Mouse (Mus musculus) neutrophil, adult 5-6 weeks (primary cell): ENCODE data around the gene Uprt. TPM values are rescaled to one million over a fixed set of nuclear protein-coding genes. Genes with fewer than 3 reads are reported as not detected.

ENCODE experiments used
- ATAC-seq: fragments of 151-379, 151-347 bp; 2 replicates; pipeline ENCODE4 v1.8.0; 2017; ENCODE audit warnings: mild to moderate bottlenecking, moderate TSS enrichment; ENCODE audit not compliant: insufficient number of reproducible peaks, poor library complexity, low FRiP score, severe bottlenecking; ENCODE audit errors: extremely low read depth
- total RNA-seq: library from RNA; stranded (forward); fragments of 200-1000 nt; gene quantifications from 2 replicates; pipeline ENCODE4 v1.2.3, GENCODE M21; 2017

Uprt gene
- total RNA-seq, result 11.2 and 12.0 TPM in 2 replicates

GRCm38 (mm10) chrX:104482572-104483443, at the start of gene Uprt:
Gene Uprt, plus strand, starts transcription at chrX:104482818.
- ATAC-seq, result peak; percentile 96

DNA sequence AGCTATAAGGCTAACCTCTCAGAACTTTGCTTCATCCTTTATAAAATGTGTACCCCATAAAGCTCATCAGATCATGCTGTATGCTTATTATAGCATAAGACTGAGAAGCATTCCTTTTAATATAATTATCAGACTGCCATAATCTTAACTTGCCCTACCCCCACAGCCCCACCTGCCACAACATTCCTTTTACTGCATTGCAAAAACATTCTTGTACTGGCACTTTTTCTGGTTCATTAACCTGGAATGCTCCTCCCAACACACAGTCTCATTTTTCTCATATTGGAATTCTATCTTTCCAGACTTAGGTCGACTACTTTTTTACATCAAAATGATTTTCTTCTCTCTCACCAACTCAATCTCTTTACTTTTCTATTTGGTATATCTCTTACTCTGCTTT, 49.2 kb upstream of the Uprt start:
- no peak for ATAC-seq

- ATAC-seq, result no peak
Observed at GRCm38 (mm10) chrX:104452433-104452832, 30.2 kb upstream of the Uprt start.

DNA sequence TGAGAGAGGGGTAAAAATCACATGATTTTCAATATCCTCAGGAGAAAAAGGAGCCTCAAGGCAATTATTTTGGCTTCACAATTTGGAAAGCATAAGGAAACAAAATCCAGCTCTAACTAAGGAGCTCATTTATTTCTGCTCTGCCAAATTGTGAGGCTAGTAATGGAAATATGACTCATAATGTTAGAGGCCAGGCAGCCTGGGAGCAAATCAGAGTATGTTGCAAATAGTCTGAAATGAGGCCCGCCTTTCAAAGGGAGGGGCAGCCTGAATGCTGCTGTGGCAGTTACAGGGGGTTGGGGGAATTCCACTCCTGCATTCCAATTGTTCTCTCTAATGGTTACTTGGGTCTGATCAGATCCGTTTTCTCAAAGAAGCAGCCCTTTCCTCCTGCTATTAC, 20.9 kb upstream of the Uprt start:
- no peak for ATAC-seq

DNA sequence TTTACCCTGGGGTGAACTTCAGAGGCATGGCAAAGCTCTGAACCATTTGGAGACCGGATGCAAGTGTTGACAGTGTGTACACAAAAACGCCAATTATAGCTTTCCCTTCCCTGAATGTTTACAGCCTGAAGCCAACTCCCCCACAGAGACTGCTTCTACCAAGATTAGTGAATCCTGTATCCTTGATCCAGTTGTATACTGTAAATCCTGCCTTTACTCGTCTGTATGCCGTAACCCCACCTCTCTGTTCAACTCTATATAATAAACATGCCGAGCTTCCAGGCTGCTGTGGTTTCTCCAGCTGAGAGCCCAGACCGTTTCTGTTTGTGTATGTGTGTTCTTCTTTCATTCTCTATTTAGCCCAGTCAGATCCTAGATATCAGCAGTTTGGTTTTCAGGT, 18.2 kb upstream of the Uprt start:
- no peak for ATAC-seq

- ATAC-seq, result peak; percentile 49; the same call in 1 of the 2 replicates
Observed at GRCm38 (mm10) chrX:104478041-104478440, 4.6 kb upstream of the Uprt start.

GRCm38 (mm10) chrX:104483444-104483808, 808 bp downstream of the Uprt start:
- ATAC-seq, result 0 out of 2 replicates have a peak, but pooled peaks have one; percentile 14

DNA sequence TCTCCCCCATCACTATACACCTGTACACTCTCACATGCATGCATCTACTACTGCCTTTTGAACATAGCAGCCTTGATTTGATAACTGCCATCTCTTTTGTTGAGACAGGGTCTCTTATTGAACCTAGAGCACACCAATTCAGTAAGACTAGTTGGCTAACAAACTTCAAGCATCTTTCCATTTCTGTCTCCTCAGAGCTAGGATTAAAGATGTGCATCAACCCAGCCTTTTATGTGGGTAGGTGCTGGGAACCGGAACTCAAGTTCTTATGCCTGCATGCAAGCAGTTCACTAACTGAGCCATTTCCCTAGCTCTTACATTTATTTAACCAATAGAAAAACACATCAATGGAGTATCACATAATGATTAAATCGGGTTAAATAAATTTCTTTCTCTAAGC, 3.0 kb downstream of the Uprt start:
- ATAC-seq, result no peak

- no peak for ATAC-seq
Observed at GRCm38 (mm10) chrX:104488036-104488435, 5.4 kb downstream of the Uprt start.

- ATAC-seq, result peak; percentile 60; the same call in 1 of the 2 replicates
Observed at GRCm38 (mm10) chrX:104488870-104489467, 6.4 kb downstream of the Uprt start.

DNA sequence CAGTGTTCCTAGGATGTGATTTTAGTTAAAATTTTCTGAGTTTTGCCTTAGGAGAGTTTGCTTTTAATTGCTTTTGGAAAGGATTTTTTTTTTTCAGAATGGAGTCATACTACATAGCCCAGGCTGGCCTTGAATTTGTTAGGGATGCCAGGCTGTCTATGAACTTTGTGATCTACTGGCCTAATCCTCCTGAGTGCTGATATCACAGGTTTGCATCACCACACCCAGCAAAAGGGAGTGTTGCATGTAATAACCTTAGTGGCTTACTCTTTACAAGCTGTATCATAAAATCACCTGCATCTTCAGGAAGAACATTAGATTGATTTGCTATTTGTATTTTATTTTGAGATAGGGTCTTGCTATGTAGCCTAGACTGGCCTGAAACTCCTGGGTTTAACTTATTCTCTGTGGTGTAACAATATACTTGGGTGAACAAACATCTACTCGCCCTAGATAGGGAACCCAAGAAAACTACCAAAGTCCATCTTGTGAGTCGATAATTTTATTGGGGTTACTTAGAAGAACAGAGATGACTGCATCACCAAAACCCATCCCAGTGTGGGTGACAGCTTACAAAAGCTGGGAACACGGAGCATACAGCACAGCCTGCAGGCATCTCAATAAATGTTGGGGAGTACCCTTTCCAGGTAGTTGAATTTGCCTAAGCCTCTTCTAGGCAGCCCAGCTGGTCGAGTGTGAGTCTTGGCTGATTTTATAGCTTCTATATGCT, 7.2 kb downstream of the Uprt start:
- no peak for ATAC-seq

- no peak for ATAC-seq
Observed at GRCm38 (mm10) chrX:104501765-104502164, 19.1 kb downstream of the Uprt start.

- no peak for ATAC-seq
Observed at GRCm38 (mm10) chrX:104542635-104543034, 60.0 kb downstream of the Uprt start.

DNA sequence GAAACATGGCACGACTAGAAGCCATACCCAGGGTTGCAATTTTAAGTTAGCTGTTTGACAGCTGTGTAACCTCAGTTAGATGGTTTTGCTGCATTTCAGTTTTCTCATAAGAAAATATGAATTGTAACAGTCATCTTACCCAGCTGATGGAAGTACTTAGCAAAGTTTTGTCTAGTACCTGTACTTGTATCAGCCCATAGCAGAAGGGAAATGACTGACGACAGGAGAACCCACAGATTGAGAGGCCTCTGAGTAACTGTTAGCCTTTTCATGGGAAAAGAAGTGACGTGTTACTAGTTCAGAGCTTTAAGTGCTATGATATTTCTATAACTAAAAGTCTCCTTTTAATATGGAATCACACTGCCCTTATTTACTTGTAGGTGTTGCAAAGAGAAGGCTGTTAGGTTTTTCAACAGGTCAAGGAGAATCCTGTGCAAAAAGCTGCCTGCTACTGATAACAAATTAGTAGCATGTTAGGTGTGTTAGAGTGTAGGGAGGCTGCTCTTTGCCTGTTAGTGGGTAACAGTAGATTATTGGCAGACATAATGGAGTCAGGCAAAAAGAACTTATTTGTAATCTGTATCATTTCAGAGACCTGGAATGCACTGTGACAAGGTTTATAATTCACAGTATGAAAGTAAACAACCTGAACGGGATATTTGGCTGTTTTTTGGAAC, 61.4 kb downstream of the Uprt start:
- ATAC-seq, result no peak

- no peak for ATAC-seq
Observed at GRCm38 (mm10) chrX:104545283-104545682, 62.7 kb downstream of the Uprt start.

Other genes with a start within 250 kb of the Uprt start
- gene Abcb7, start 69.0 kb upstream of the Uprt start, total RNA-seq, result 24.8 and 36.7 TPM in 2 replicates
- 0.81 and 0.98 TPM in 2 replicates for gene Zdhhc15, start 188.2 kb downstream of the Uprt start, total RNA-seq